Mouse (Mus musculus): ENCODE measurements at regions not wholly inside any gene's neighbourhood (a gene's known extent, or its start where the extent isn't known, plus 50 kb on each side); places are given as distances from the start of the nearest gene placed in this dataset.

GRCm38 (mm10) chr5:149815879-149816278 is 137.8 kb downstream of the B3glct start:
- no peak overlapping the region for H3K4me3 ChIP-seq
- H3K27ac ChIP-seq, result no peak overlapping the region
- 40% methylated on average over 3 of the region's 3 CpGs for WGBS
- peak; percentile 73 for DNase-seq (ENCODE audit: low spot score)
- no peaks in the 10 kb centered on the region; the same call in 1 of the 2 replicates for H3K27me3 ChIP-seq (ENCODE audit: low read depth, poor library complexity, severe bottlenecking)
- no peaks in the 10 kb centered on the region for H3K9me3 ChIP-seq (replicated peaks)
- H3K36me3 ChIP-seq, result no peaks in the 10 kb centered on the region
- H3K4me1 ChIP-seq, result peaks cover 4% of the 10 kb centered on the region

DNA sequence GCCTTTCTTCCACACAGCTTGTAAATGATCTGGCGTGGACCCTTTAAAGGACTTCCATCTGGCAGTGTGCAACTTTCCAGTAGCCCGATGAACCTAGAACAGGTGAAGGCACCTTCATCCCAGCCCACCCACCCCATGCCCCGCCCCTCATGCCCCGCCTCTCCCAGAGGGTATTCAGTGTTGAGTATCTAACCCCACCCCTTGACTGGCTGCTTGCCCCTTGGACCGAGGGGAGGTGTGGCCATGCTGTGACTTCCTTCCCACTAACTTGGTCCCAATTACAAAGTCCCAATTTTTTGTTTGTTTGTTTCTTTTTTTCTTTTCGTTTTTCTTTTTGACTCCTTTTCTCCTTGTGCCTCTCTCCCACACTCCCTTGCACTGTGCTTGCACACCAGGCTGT is 140.8 kb downstream of the B3glct start:
- Histone ChIP-seq H3K27me3 (ENCODE audit: low read depth, poor library complexity, severe bottlenecking) (no peaks in the 10 kb centered on the region; the same call in 1 of the 2 replicates), H3K9me3 (replicated peaks) (no peaks in the 10 kb centered on the region), H3K4me3 (no peak overlapping the region), H3K4me1 (peaks cover 4% of the 10 kb centered on the region), H3K27ac (no peak overlapping the region), H3K36me3 (no peaks in the 10 kb centered on the region)
- DNase-seq (ENCODE audit: low spot score), result no peak
- 56% methylated on average over 6 of the region's 6 CpGs for WGBS

DNA sequence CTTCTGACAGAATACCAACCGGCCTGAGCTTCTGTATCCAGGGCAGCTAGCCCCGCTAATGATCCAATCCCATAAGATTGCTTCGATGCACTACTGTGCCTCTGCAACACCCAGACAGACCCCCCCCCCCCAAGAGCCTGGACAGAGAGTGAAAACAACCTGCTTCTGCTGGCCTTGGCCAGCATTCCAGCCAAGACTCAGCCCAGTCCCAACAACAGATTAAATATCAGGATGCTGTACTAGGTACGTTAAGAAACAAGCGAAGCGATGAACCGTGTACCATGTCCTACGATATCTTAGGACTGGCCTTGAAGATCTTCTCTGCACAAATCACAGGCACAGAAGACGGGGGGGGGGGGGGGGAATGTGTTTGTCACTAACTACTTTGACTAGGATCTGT is 145.8 kb downstream of the B3glct start:
- Histone ChIP-seq H3K4me3 (no peak overlapping the region), H3K4me1 (peaks cover 32% of the 10 kb centered on the region), H3K9me3 (replicated peaks) (no peaks in the 10 kb centered on the region), H3K27ac (no peak overlapping the region), H3K36me3 (no peaks in the 10 kb centered on the region), H3K27me3 (ENCODE audit: low read depth, poor library complexity, severe bottlenecking) (no peaks in the 10 kb centered on the region)
- 86% methylated on average over 9 of the region's 9 CpGs for WGBS
- DNase-seq (ENCODE audit: low spot score), result no peak

DNA sequence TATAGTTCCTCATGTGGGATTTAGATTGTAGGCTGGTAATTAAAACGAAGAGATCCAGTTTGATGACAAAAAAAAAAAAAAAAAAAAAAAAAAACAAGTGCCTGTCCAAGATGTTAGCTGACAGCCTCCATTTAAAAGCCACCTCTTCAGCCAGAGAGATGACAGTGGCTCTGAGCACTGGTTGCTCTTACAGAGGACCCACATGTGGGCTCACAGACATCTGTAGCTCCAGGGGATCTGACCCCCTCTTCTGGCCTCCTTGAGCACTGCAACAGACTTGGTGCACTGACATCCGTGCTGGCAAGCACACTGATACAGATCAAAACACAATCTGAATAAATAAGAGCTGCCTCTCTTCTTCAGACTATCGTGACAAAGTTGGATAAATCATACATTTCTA is 149.6 kb downstream of the B3glct start:
- H3K27ac ChIP-seq, result no peak overlapping the region
- no peak overlapping the region for H3K4me3 ChIP-seq
- H3K36me3 ChIP-seq, result no peaks in the 10 kb centered on the region
- 63% methylated on average over 3 of the region's 3 CpGs for WGBS
- H3K9me3 ChIP-seq (replicated peaks), result no peaks in the 10 kb centered on the region
- DNase-seq (ENCODE audit: low spot score), result no peak
- H3K4me1 ChIP-seq, result peaks cover 45% of the 10 kb centered on the region
- no peaks in the 10 kb centered on the region for H3K27me3 ChIP-seq (ENCODE audit: low read depth, poor library complexity, severe bottlenecking)

GRCm38 (mm10) chr5:149831122-149831861 is 153.3 kb downstream of the B3glct start:
- H3K9me3 ChIP-seq (replicated peaks), result no peaks in the 10 kb centered on the region
- H3K4me1 ChIP-seq, result peaks cover 35% of the 10 kb centered on the region
- WGBS, result 4% methylated on average over 28 of the region's 28 CpGs
- peak; percentile 86 for DNase-seq (ENCODE audit: low spot score)
- H3K27ac ChIP-seq, result peak overlapping the region; percentile 72
- no peaks in the 10 kb centered on the region for H3K27me3 ChIP-seq (ENCODE audit: low read depth, poor library complexity, severe bottlenecking)
- H3K36me3 ChIP-seq, result no peaks in the 10 kb centered on the region
- peak overlapping the region; percentile 52 for H3K4me3 ChIP-seq

DNA sequence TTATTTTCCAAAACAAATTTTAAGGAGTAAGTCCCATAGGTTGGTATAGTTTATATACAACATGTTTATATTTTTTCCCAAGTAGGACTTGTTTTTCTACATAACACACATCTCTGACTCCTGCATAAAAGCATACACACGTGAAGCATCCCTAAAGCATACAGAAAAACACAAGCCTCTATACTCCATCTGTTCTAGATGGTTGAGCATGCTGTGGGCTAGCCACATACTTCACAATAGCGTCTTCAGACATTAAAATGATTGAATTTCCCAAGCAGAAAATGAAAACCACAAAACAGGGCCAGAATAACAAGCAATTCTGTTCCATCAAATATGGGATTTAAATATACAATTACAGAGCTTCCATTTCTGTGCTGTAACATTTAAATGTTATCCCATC is 159.3 kb downstream of the B3glct start:
- Histone ChIP-seq H3K36me3 (no peaks in the 10 kb centered on the region), H3K4me3 (no peak overlapping the region), H3K27ac (no peak overlapping the region), H3K27me3 (ENCODE audit: low read depth, poor library complexity, severe bottlenecking) (no peaks in the 10 kb centered on the region), H3K4me1 (no peaks in the 10 kb centered on the region), H3K9me3 (replicated peaks) (no peaks in the 10 kb centered on the region)
- WGBS, result 86% methylated on average over 2 of the region's 2 CpGs
- no peak for DNase-seq (ENCODE audit: low spot score)

DNA sequence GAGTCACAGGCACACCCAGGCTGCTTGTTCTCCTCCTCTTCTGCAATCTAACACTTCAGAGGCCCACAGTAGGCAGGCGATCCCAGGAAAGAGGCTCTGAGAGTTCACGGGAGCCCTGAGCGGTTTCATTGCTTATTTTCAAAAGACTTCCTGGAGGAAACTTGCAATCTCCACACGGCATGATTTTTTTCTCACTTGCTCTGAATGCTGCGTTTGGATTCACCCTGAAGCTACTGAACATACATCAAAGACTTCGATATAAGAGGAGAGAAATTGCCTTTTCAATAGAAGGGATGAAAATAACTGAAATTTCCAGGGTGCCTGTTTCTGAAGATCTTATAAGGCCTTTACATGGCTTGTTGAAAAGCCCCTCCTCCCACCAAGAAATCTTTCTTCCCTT is 164.5 kb downstream of the B3glct start:
- no peak overlapping the region for H3K27ac ChIP-seq
- no peaks in the 10 kb centered on the region for H3K36me3 ChIP-seq
- H3K27me3 ChIP-seq (ENCODE audit: low read depth, poor library complexity, severe bottlenecking), result 0 out of 2 replicates have a peak, but pooled peaks cover 5% of the 10 kb centered on the region
- DNase-seq (ENCODE audit: low spot score), result no peak
- no peaks in the 10 kb centered on the region for H3K9me3 ChIP-seq (replicated peaks)
- H3K4me3 ChIP-seq, result no peak overlapping the region
- 75% methylated on average over 6 of the region's 6 CpGs for WGBS
- H3K4me1 ChIP-seq, result peaks cover 34% of the 10 kb centered on the region

- WGBS, result 48% methylated on average over 7 of the region's 7 CpGs
- H3K4me3 ChIP-seq, result no peak overlapping the region
Measured at GRCm38 (mm10) chr5:149843310-149843709, 165.3 kb downstream of the B3glct start.

DNA sequence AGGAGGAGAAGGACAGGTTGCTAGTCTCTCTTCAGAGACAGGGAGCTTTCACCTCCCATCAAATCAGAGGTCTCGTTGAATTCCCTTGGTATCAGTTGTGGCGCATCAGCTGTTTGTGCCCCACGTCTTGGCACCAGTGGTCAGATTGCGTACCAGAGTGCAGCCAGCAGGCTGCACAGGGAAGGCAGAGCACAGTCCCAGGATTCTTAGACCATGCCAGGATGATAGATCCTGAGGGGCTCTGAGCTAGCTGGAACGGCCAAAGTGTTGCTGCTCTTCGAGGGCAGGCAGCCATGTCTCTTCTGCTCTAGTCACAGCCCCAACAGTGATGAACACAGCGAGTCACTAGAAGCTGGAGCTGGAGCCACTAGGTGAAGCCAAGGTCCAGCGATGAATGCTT is 167.2 kb downstream of the B3glct start:
- 81% methylated on average over 8 of the region's 8 CpGs for WGBS
- H3K27me3 ChIP-seq (ENCODE audit: low read depth, poor library complexity, severe bottlenecking), result 0 out of 2 replicates have a peak, but pooled peaks cover 5% of the 10 kb centered on the region
- no peak for DNase-seq (ENCODE audit: low spot score)
- no peaks in the 10 kb centered on the region for H3K36me3 ChIP-seq
- H3K9me3 ChIP-seq (replicated peaks), result no peaks in the 10 kb centered on the region
- peaks cover 34% of the 10 kb centered on the region for H3K4me1 ChIP-seq
- no peak overlapping the region for H3K27ac ChIP-seq
- H3K4me3 ChIP-seq, result no peak overlapping the region

More at GRCm38 (mm10) chr5:149843310-149843709, 165.3 kb downstream of the B3glct start:
- peak overlapping the region; percentile 28; the same call in 1 of the 2 replicates for H3K27ac ChIP-seq
- H3K9me3 ChIP-seq (replicated peaks), result no peaks in the 10 kb centered on the region
- H3K4me1 ChIP-seq, result peaks cover 34% of the 10 kb centered on the region
- 0 out of 2 replicates have a peak, but pooled peaks cover 5% of the 10 kb centered on the region for H3K27me3 ChIP-seq (ENCODE audit: low read depth, poor library complexity, severe bottlenecking)
- H3K36me3 ChIP-seq, result no peaks in the 10 kb centered on the region
- DNase-seq (ENCODE audit: low spot score), result no peak

GRCm38 (mm10) chr5:149848465-149848864 is 170.0 kb upstream of the Rxfp2 start:
- no peak for DNase-seq (ENCODE audit: low spot score)
- Histone ChIP-seq H3K9me3 (replicated peaks) (no peaks in the 10 kb centered on the region), H3K36me3 (no peaks in the 10 kb centered on the region), H3K27ac (no peak overlapping the region), H3K4me3 (no peak overlapping the region), H3K27me3 (ENCODE audit: low read depth, poor library complexity, severe bottlenecking) (peaks cover 19% of the 10 kb centered on the region), H3K4me1 (peaks cover 38% of the 10 kb centered on the region)
- 87% methylated on average over 3 of the region's 3 CpGs for WGBS

DNA sequence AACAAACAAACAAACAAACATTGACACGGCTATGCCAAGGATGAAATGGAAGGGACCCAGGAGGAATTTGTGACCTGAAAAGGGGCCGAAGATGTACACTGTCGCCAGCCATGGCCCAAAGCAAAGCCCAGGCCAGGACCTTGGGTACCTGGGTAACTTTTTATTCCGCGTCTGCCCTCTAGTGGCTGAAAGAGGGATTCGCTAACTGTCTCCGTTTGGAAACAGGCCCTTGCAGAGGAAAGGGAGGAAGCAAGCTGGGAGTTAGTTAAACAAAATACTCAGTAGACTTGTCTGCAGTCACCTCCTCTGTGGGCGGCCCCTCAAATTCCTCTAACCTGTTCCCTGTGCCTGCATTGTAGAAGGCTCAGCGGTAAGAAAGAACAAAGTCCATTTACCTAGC is 167.5 kb upstream of the Rxfp2 start:
- DNase-seq (ENCODE audit: low spot score), result peak; percentile 83
- 15% methylated on average over 9 of the region's 9 CpGs for WGBS
- Histone ChIP-seq H3K4me3 (no peak overlapping the region), H3K9me3 (replicated peaks) (no peaks in the 10 kb centered on the region), H3K4me1 (peaks cover 16% of the 10 kb centered on the region), H3K27ac (no peak overlapping the region), H3K36me3 (no peaks in the 10 kb centered on the region), H3K27me3 (ENCODE audit: low read depth, poor library complexity, severe bottlenecking) (peaks cover 16% of the 10 kb centered on the region)

GRCm38 (mm10) chr5:149852516-149852915 is 166.0 kb upstream of the Rxfp2 start:
- Histone ChIP-seq H3K4me3 (0 out of 2 replicates have a peak overlapping the region, but pooled peaks have one; percentile 14), H3K27ac (0 out of 2 replicates have a peak overlapping the region, but pooled peaks have one; percentile 19), H3K4me1 (peaks cover 8% of the 10 kb centered on the region), H3K9me3 (replicated peaks) (no peaks in the 10 kb centered on the region), H3K27me3 (ENCODE audit: low read depth, poor library complexity, severe bottlenecking) (peaks cover 16% of the 10 kb centered on the region), H3K36me3 (no peaks in the 10 kb centered on the region)
- 47% methylated on average over 16 of the region's 16 CpGs for WGBS
- DNase-seq (ENCODE audit: low spot score), result no peak

DNA sequence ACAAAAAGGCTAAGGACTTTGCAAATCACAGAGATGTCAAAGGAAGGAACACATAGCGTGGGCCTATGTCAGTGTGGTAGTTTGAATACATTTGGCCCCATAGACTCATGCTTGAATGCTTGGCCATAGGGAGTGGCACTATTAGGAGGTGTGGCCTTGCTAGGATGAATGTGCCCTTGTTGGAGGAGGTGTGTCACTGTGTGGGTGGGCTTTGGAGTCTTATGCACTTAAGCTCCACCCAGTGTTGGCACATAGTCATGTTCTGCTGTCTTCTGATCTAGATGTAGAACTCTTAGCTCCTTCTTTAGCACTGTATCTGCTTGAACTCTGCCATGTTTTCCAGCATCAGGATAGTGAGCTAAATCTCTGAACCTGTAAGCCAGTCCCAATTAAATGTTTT is 162.4 kb upstream of the Rxfp2 start:
- H3K27me3 ChIP-seq (ENCODE audit: low read depth, poor library complexity, severe bottlenecking), result peaks cover 16% of the 10 kb centered on the region
- peaks cover 8% of the 10 kb centered on the region for H3K4me1 ChIP-seq
- no peaks in the 10 kb centered on the region for H3K9me3 ChIP-seq (replicated peaks)
- H3K36me3 ChIP-seq, result no peaks in the 10 kb centered on the region
- no peak for DNase-seq (ENCODE audit: low spot score)
- H3K4me3 ChIP-seq, result no peak overlapping the region
- H3K27ac ChIP-seq, result no peak overlapping the region
- WGBS, result 94% methylated on average over 1 of the region's 1 CpGs
